Mouse (Mus musculus) liver, embryonic 11.5 days (tissue): ENCODE measurements at regions not wholly inside any gene's neighbourhood (a gene's known extent, or its start where the extent isn't known, plus 50 kb on each side); places are given as distances from the start of the nearest gene placed in this dataset.
A peak's percentile ranks its signal among the peaks of the same experiment; 100 is the strongest.

Experiments used
- ATAC-seq: fragments of 200-750 bp; cut with Nextera tagmentation; replicated peaks from 2 replicates; pipeline ENCODE4 v1.8.0; 2017; ENCODE audit warnings: moderate number of reproducible peaks, mild to moderate bottlenecking, moderate TSS enrichment, moderate library complexity; ENCODE audit not compliant: low FRiP score
- DNase-seq: peaks from one replicate; pipeline ENCODE4 v3.0.0-alpha.2; 2017; ENCODE audit warnings: low spot score
- H3K27ac ChIP-seq: fragments of 300-500 bp; sonication (generic); 2 replicates; pipeline ENCODE4 v1.5.1; 2014; ENCODE audit warnings: mild to moderate bottlenecking, low read depth, low read length, control low read depth
- H3K27me3 ChIP-seq: fragments of 300-500 bp; sonication (generic); replicated peaks from 2 replicates; pipeline ENCODE4 v1.6.1; 2014; ENCODE audit warnings: low read length, mixed read lengths; ENCODE audit not compliant: control insufficient read depth, insufficient read depth
- H3K36me3 ChIP-seq: fragments of 300-500 bp; sonication (generic); 2 replicates; pipeline ENCODE4 v1.6.1; 2014; ENCODE audit warnings: mild to moderate bottlenecking, low read length, moderate library complexity, mixed read lengths; ENCODE audit not compliant: control insufficient read depth, insufficient read depth
- H3K4me1 ChIP-seq: fragments of 300-500 bp; sonication (generic); replicated peaks from 2 replicates; pipeline ENCODE4 v1.6.1; 2014; ENCODE audit warnings: low read length, mixed read lengths; ENCODE audit not compliant: control insufficient read depth, insufficient read depth
- H3K4me2 ChIP-seq: fragments of 300-500 bp; sonication (generic); 2 replicates; pipeline ENCODE4 v1.6.1; 2014; ENCODE audit warnings: mild to moderate bottlenecking, control low read depth, moderate library complexity
- H3K4me3 ChIP-seq: fragments of 300-500 bp; sonication (generic); 2 replicates; pipeline ENCODE4 v1.5.1; 2014; ENCODE audit warnings: low read depth, low read length, control low read depth
- H3K9ac ChIP-seq: fragments of 300-500 bp; sonication (generic); 2 replicates; pipeline ENCODE4 v1.6.1; 2014; ENCODE audit warnings: low read depth, low read length, control low read depth
- H3K9me3 ChIP-seq: fragments of 300-500 bp; sonication (generic); 2 replicates; pipeline ENCODE4 v1.6.1; 2016; ENCODE audit warnings: low read length, inconsistent platforms, mixed read lengths; ENCODE audit not compliant: control insufficient read depth
- WGBS: fragments of 180-500 bp; shearing (Covaris S2); extraction: QIAGEN DNeasy Blood & Tissue Kit; methylation state at CpG from one replicate; pipeline ENCODE4 v1.1.7; 2014; 5-methylcytosine and 5-hydroxymethylcytosine counted together

- DNase-seq (no peak), ATAC-seq (no peak)
- H3K4me1 ChIP-seq = peaks cover 9% of the 10 kb centered on the region
- H3K4me2 ChIP-seq = no peak overlapping the region
- WGBS = 81% methylated on average over 4 of the region's 4 CpGs
- H3K4me3 ChIP-seq = no peak overlapping the region
- no peaks in the 10 kb centered on the region for H3K27me3 ChIP-seq
- no peaks in the 10 kb centered on the region for H3K9me3 ChIP-seq
- H3K36me3 ChIP-seq = no peaks in the 10 kb centered on the region
- no peak overlapping the region for H3K27ac ChIP-seq
- no peak overlapping the region for H3K9ac ChIP-seq
These were observed 207.3 kb upstream of the Pfn2 start for GRCm38 (mm10) chr3:58055181-58055580.

GRCm38 (mm10) chr3:58056191-58057063, 208.5 kb upstream of the Pfn2 start:
- Histone ChIP-seq H3K4me2 (peak overlapping the region; percentile 31; the same call in 1 of the 2 replicates), H3K27ac (peak overlapping the region; percentile 57; the same call in 1 of the 2 replicates)

GRCm38 (mm10) chr3:58057064-58057396, 209.2 kb upstream of the Pfn2 start:
- peak overlapping the region; percentile 57; the same call in 1 of the 2 replicates for H3K27ac ChIP-seq
- WGBS = 66% methylated on average over 2 of the region's 2 CpGs
- peaks cover 9% of the 10 kb centered on the region for H3K4me1 ChIP-seq
- ATAC-seq = peak; percentile 37
- H3K36me3 ChIP-seq = no peaks in the 10 kb centered on the region
- H3K4me2 ChIP-seq = peak overlapping the region; percentile 31; the same call in 1 of the 2 replicates
- no peak overlapping the region for H3K9ac ChIP-seq
- H3K4me3 ChIP-seq = no peak overlapping the region
- H3K9me3 ChIP-seq = no peaks in the 10 kb centered on the region
- no peaks in the 10 kb centered on the region for H3K27me3 ChIP-seq
- no peak for DNase-seq

More at GRCm38 (mm10) chr3:58056191-58057063, 208.5 kb upstream of the Pfn2 start:
- Histone ChIP-seq H3K27me3 (no peaks in the 10 kb centered on the region), H3K4me1 (peaks cover 9% of the 10 kb centered on the region), H3K4me3 (no peak overlapping the region), H3K36me3 (no peaks in the 10 kb centered on the region), H3K9me3 (no peaks in the 10 kb centered on the region), H3K9ac (no peak overlapping the region)
- WGBS = 40% methylated on average over 10 of the region's 10 CpGs
- no peak for DNase-seq
- ATAC-seq = peak; percentile 100

- H3K9ac ChIP-seq = no peak overlapping the region
- no peak for DNase-seq
- H3K9me3 ChIP-seq = no peaks in the 10 kb centered on the region
- ATAC-seq = no peak
- H3K27me3 ChIP-seq = no peaks in the 10 kb centered on the region
- WGBS = 74% methylated on average over 10 of the region's 10 CpGs
- no peak overlapping the region for H3K27ac ChIP-seq
- no peaks in the 10 kb centered on the region for H3K36me3 ChIP-seq
- H3K4me3 ChIP-seq = no peak overlapping the region
- H3K4me2 ChIP-seq = no peak overlapping the region
- H3K4me1 ChIP-seq = peaks cover 9% of the 10 kb centered on the region
These were observed 210.3 kb upstream of the Pfn2 start for GRCm38 (mm10) chr3:58058134-58058533.

GRCm38 (mm10) chr3:58063852-58064549, 216.1 kb upstream of the Pfn2 start:
- no peak overlapping the region for H3K9ac ChIP-seq
- no peaks in the 10 kb centered on the region for H3K27me3 ChIP-seq
- WGBS = 71% methylated on average over 7 of the region's 7 CpGs
- no peak overlapping the region for H3K27ac ChIP-seq
- H3K4me2 ChIP-seq = no peak overlapping the region
- no peaks in the 10 kb centered on the region for H3K9me3 ChIP-seq
- DNase-seq (no peak), ATAC-seq (no peak)
- H3K4me3 ChIP-seq = no peak overlapping the region
- no peaks in the 10 kb centered on the region for H3K4me1 ChIP-seq
- no peaks in the 10 kb centered on the region for H3K36me3 ChIP-seq

- Histone ChIP-seq H3K9ac (no peak overlapping the region), H3K4me3 (no peak overlapping the region), H3K9me3 (no peaks in the 10 kb centered on the region), H3K36me3 (no peaks in the 10 kb centered on the region), H3K27ac (no peak overlapping the region), H3K4me2 (no peak overlapping the region), H3K27me3 (no peaks in the 10 kb centered on the region), H3K4me1 (no peaks in the 10 kb centered on the region)
- 45% methylated on average over 3 of the region's 3 CpGs for WGBS
- no peak for DNase-seq
- no peak for ATAC-seq
These were observed 223.7 kb upstream of the Pfn2 start for GRCm38 (mm10) chr3:58071574-58071973.

GRCm38 (mm10) chr3:58072230-58072839, 224.5 kb upstream of the Pfn2 start:
- ATAC-seq (no peak), DNase-seq (no peak)
- no peak overlapping the region for H3K4me2 ChIP-seq
- no peaks in the 10 kb centered on the region for H3K36me3 ChIP-seq
- 76% methylated on average over 5 of the region's 5 CpGs for WGBS
- no peaks in the 10 kb centered on the region for H3K27me3 ChIP-seq
- no peak overlapping the region for H3K27ac ChIP-seq
- no peaks in the 10 kb centered on the region for H3K9me3 ChIP-seq
- no peak overlapping the region for H3K9ac ChIP-seq
- no peaks in the 10 kb centered on the region for H3K4me1 ChIP-seq
- no peak overlapping the region for H3K4me3 ChIP-seq

GRCm38 (mm10) chr3:58089344-58090139, 241.7 kb upstream of the Pfn2 start:
- DNase-seq = no peak

More at GRCm38 (mm10) chr3:58089344-58090139, 241.7 kb upstream of the Pfn2 start:
- WGBS = 85% methylated on average over 24 of the region's 24 CpGs
- H3K4me3 ChIP-seq = no peak overlapping the region
- H3K9me3 ChIP-seq = no peaks in the 10 kb centered on the region
- no peak for ATAC-seq
- no peaks in the 10 kb centered on the region for H3K4me1 ChIP-seq
- no peaks in the 10 kb centered on the region for H3K27me3 ChIP-seq
- no peak overlapping the region for H3K9ac ChIP-seq
- H3K36me3 ChIP-seq = no peaks in the 10 kb centered on the region
- no peak overlapping the region for H3K4me2 ChIP-seq
- H3K27ac ChIP-seq = no peak overlapping the region
